Mouse (Mus musculus): ENCODE measurements around the gene Vps26a. TPM values are rescaled to one million over a fixed set of nuclear protein-coding genes. Genes with fewer than 3 reads are reported as not detected.

The Vps26a gene
- 79.8 and 83.2 TPM in 2 replicates for polyA plus RNA-seq (2016; fragmentation: Nextera tagmentation; extraction: Ambion mirVana)

DNA sequence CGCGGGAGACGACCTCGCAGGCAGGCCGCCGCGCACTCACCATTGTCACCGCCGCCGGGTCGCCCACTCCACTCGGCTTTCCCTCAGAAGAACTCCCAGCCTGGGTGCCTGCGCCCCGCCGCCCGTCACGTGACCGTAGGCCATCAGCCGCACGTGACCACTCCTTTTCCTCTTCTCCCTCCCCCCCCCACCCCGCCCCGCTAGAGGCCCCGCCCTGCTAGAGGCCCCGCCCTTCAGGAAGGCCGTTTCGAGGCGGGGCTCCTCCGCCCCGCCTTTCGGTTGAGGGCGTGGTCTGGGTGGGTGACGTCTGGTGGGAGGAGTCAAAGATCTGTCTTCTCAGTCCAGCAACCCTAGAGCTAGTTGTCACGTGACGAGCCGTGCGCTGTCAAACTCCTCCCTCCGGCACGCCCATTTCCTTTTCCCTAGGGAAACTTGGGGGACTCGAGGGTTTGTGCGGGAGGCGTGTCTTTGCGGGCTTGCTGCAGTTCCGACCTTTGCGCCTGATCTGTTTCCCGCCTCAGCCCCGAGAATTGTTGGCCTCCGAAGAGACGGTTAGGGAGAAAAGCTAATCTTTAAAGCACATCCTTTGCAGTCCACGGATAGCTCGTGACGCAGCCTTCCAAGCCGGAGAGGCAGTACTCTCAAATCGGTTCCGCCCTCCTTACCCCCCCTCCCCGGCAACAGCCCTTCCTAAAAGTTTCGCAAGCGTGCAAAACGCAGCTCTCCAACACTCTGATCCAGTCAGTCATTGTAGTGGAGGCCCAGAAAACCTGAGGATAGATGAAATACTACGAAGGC is at the start of gene Vps26a:
Vps26a (minus strand) TSS at position 188 of the 798 bp plus-strand sequence.
- H3K9ac ChIP-seq, result peak within 1 kb of the TSS; percentile 85
- H3K9me3 ChIP-seq (replicated peaks), result no peaks in the 10 kb centered on the region
- no peaks in the 10 kb centered on the region for H3K36me3 ChIP-seq
- under 1% methylated on average over 59 of the region's 59 CpGs for WGBS
- H3K27ac ChIP-seq, result peak within 1 kb of the TSS; percentile 87
- no peaks in the 10 kb centered on the region for H3K27me3 ChIP-seq
- peak within 1 kb of the TSS; percentile 61 for H3K4me2 ChIP-seq (replicated peaks)
- peak; percentile 93 for ATAC-seq (ENCODE audit: low FRiP score)
- peaks cover 6% of the 10 kb centered on the region for H3K4me1 ChIP-seq
- H3K4me3 ChIP-seq, result peak within 1 kb of the TSS; percentile 87

DNA sequence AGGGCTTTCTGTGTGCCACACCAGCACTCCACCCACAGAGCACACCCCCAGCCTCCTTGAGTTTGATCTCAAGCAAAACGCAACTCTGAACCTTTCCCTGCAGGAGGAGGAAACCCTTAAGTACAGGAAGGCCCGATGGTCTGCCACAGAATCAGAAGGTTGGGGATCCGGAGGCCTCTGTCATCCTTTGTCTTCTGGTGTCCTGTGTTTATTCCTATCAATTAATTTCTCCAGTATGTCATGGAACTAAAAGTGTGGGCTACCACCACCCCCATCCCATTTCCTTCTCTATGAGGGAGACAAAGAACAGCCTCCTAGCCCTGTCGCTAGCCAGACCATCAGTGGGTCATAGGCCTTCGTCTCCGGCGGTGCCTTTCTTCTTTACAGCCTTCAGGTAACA is 47.9 kb upstream of the Vps26a start:
- 80% methylated on average over 7 of the region's 7 CpGs for WGBS
- Histone ChIP-seq H3K4me3 (no peak overlapping the region), H3K4me1 (no peaks in the 10 kb centered on the region), H3K4me2 (replicated peaks) (no peak overlapping the region), H3K27ac (no peak overlapping the region), H3K9me3 (replicated peaks) (no peaks in the 10 kb centered on the region), H3K9ac (no peak overlapping the region), H3K27me3 (no peaks in the 10 kb centered on the region), H3K36me3 (no peaks in the 10 kb centered on the region)
- no peak for ATAC-seq (ENCODE audit: low FRiP score)

DNA sequence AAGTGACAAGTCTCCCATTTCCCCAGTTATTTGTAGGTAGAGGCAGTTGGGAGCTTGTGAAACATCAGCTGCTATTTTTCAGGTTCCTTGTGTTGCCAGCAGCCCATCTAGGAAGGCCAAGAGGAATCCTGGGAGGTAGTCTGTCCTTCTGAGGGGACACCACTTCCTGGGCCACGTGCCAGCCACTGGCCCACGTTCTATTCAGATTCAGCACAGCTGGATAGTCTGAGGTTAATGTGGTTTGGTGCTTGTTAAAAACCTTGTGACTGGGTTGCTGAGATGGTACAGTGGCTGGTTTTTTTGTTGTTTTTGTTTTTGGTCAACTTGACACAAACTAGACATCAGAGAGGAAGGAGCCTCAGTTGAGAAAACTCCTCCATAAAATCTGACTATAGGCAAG is 46.2 kb upstream of the Vps26a start:
- ATAC-seq (ENCODE audit: low FRiP score), result no peak
- Histone ChIP-seq H3K27me3 (no peaks in the 10 kb centered on the region), H3K36me3 (no peaks in the 10 kb centered on the region), H3K4me2 (replicated peaks) (no peak overlapping the region), H3K9ac (no peak overlapping the region), H3K27ac (no peak overlapping the region), H3K9me3 (replicated peaks) (no peaks in the 10 kb centered on the region), H3K4me1 (no peaks in the 10 kb centered on the region), H3K4me3 (no peak overlapping the region)
- WGBS, result 47% methylated on average over 2 of the region's 2 CpGs

DNA sequence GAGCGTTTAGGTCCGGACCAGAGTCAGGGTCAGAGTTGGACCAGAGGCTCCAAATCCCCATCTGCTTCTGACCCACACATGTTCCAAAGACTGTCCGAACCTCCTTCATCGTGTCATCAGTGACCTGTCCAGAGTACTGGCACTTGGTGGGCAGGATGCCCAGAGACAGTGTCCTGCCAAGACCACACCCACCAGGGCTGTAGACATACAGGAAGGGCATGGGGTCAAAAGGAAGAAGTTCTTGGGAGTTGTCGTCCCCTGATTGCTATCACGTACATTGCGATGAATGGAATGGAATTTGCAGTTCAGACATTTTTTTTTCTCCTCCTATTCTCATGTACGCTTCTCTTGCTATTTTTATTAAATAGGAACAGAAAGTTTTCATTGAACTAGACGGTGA is 43.6 kb upstream of the Vps26a start:
- Histone ChIP-seq H3K27ac (no peak overlapping the region), H3K27me3 (no peaks in the 10 kb centered on the region), H3K9ac (no peak overlapping the region), H3K4me2 (replicated peaks) (no peak overlapping the region), H3K4me3 (no peak overlapping the region), H3K36me3 (no peaks in the 10 kb centered on the region), H3K4me1 (no peaks in the 10 kb centered on the region), H3K9me3 (replicated peaks) (no peaks in the 10 kb centered on the region)
- 87% methylated on average over 9 of the region's 9 CpGs for WGBS
- ATAC-seq (ENCODE audit: low FRiP score), result no peak

DNA sequence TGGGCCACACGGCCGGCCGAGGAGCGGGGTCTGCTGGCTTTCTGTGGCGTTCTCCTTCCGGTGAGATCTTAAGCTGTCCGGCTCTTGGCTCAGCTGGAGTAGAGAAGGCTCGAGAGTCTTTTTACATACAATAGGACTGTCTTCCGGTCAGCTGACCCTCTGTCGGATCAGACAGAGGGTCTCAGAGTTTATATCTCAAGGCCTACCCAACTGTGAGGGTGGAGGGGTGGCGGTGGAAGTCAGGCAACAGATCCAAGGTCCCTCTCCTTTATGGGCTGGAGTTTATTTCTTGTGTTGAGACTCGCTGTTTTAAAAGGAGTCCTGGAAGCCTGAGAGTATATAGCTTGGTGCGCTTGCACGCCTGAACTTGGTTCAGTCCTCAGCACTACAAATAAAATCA is 40.7 kb upstream of the Vps26a start, which contains the start of gene Srgn:
Srgn (minus strand) TSS at position 101 of the 400 bp plus-strand sequence.
- H3K36me3 ChIP-seq, result no peaks in the 10 kb centered on the region
- no peaks in the 10 kb centered on the region for H3K27me3 ChIP-seq
- no peak for ATAC-seq (ENCODE audit: low FRiP score)
- 86% methylated on average over 14 of the region's 14 CpGs for WGBS
- no peaks in the 10 kb centered on the region for H3K4me1 ChIP-seq
- H3K4me2 ChIP-seq (replicated peaks), result no peak within 1 kb of the TSS
- no peaks in the 10 kb centered on the region for H3K9me3 ChIP-seq (replicated peaks)
- H3K27ac ChIP-seq, result no peak within 1 kb of the TSS
- H3K4me3 ChIP-seq, result no peak within 1 kb of the TSS
- no peak within 1 kb of the TSS for H3K9ac ChIP-seq

DNA sequence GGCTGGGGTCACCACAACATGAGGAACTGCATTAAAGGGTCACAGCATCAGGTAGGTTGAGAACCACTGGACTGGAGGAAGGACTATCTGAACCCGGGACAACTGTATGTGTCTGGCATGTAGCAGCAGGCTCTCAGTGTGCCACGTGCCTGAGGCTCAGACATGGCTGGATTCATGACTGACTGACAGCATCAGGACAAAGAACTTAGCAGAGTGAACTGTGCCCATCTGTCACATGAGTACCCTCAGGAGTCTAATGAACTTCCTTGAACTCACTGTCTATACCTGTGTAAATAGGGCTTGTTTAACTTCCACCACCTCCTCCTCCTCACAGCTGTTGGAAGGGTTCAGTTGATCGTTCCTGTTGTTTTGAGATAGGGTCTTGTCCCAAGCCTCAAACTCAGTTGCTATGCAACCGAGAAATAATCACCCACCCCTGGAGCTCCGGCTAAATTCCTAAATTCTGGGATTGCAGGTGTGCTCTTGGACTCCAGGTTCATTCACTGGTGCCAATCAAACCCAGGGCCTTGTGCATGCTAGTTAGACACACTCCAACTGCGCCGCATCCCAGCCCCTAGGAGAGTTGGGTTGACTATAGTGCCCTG is 35.8 kb upstream of the Vps26a start:
- Histone ChIP-seq H3K4me2 (replicated peaks) (no peak overlapping the region), H3K9me3 (replicated peaks) (no peaks in the 10 kb centered on the region), H3K9ac (no peak overlapping the region), H3K27me3 (no peaks in the 10 kb centered on the region), H3K4me3 (no peak overlapping the region), H3K36me3 (no peaks in the 10 kb centered on the region), H3K4me1 (no peaks in the 10 kb centered on the region), H3K27ac (no peak overlapping the region)
- ATAC-seq (ENCODE audit: low FRiP score), result no peak
- WGBS, result 77% methylated on average over 7 of the region's 7 CpGs

DNA sequence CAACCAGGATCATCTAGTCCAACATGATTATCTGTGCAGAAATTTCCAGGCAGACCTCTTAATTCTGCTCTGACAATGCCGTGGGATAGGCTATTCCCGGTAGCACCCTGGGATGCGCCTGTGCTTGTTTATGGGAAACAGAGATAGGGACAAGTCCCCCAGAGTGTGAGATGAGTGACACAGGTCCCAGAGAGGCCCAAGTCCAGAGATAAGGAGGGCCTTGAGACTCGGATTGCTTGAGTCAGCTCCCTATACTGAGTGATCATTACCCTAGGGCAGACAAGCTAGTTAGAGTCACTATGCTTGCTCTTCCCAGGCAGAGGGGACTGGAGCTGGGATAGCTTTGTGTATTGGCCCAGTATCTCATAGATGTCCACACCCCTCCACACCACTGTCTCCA is 35.2 kb upstream of the Vps26a start:
- 59% methylated on average over 4 of the region's 4 CpGs for WGBS
- no peaks in the 10 kb centered on the region for H3K4me1 ChIP-seq
- no peak overlapping the region for H3K4me2 ChIP-seq (replicated peaks)
- no peak for ATAC-seq (ENCODE audit: low FRiP score)
- no peak overlapping the region for H3K27ac ChIP-seq
- H3K36me3 ChIP-seq, result no peaks in the 10 kb centered on the region
- no peaks in the 10 kb centered on the region for H3K9me3 ChIP-seq (replicated peaks)
- no peak overlapping the region for H3K9ac ChIP-seq
- H3K4me3 ChIP-seq, result no peak overlapping the region
- no peaks in the 10 kb centered on the region for H3K27me3 ChIP-seq

DNA sequence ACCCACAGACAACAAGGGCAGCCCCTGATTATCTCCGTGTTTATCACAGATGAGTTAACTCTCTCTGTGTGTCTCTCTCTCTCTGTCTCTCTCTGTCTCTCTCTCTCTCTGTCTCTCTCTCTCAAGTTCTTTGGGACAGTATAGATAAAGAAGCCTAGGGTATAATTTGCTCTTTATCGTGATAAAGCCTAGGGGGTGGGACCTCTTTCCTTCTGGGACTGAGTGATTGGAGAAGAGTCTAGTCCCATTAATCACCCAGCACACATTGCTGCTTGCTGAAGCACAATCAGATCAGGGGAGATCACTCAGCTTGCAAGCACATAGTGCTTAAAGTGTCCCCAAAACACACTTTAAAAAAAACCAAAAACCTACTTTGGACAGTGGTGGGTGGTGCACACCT is 34.3 kb upstream of the Vps26a start:
- Histone ChIP-seq H3K27me3 (no peaks in the 10 kb centered on the region), H3K27ac (no peak overlapping the region), H3K4me2 (replicated peaks) (no peak overlapping the region), H3K36me3 (no peaks in the 10 kb centered on the region), H3K4me3 (no peak overlapping the region), H3K9ac (no peak overlapping the region), H3K4me1 (no peaks in the 10 kb centered on the region), H3K9me3 (replicated peaks) (no peaks in the 10 kb centered on the region)
- WGBS, result 74% methylated on average over 2 of the region's 2 CpGs
- no peak for ATAC-seq (ENCODE audit: low FRiP score)

DNA sequence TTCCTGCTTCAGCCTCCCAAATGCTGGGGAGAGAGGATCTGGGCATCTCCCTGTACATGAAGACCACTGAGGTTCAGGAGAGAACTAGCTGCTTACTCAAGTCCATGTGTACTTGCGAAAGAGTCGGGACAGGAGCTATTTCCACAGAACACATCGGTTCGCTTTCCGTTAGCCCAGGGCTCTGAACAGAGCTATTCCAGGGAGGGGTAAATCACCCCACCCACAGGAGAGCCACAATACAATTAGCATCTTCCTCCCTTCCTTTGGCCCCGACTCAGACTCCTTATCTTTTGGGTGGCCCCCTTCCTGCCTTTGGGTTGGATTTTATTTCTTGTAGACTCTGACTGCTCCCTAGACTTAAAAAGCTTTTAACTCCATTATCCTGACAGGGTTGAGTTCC is 30.9 kb upstream of the Vps26a start:
- H3K4me3 ChIP-seq, result no peak overlapping the region
- H3K9me3 ChIP-seq (replicated peaks), result no peaks in the 10 kb centered on the region
- H3K9ac ChIP-seq, result no peak overlapping the region
- H3K4me2 ChIP-seq (replicated peaks), result no peak overlapping the region
- no peaks in the 10 kb centered on the region for H3K4me1 ChIP-seq
- no peak for ATAC-seq (ENCODE audit: low FRiP score)
- no peak overlapping the region for H3K27ac ChIP-seq
- no peaks in the 10 kb centered on the region for H3K36me3 ChIP-seq
- WGBS, result 87% methylated on average over 6 of the region's 6 CpGs
- no peaks in the 10 kb centered on the region for H3K27me3 ChIP-seq

DNA sequence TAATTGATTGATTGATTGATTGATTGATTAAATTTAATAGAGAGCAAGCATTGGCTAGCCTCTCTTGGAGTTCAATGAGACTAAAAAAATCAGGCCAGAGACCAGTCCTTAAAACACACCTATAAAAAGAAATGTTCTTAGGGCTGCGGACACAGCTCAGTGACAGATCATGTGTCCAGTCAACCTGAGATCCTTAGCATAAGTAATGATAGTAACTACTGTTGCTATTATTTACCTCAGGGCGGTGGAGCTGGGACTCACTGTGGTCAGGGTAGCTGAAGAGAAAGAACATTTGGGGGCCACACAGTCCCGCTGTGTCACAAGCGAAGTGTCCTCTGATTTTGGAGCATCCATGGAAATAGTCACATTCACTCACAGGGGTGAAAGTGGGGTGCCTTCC is 26.2 kb upstream of the Vps26a start:
- no peak for ATAC-seq (ENCODE audit: low FRiP score)
- Histone ChIP-seq H3K4me3 (no peak overlapping the region), H3K36me3 (no peaks in the 10 kb centered on the region), H3K4me1 (no peaks in the 10 kb centered on the region), H3K9me3 (replicated peaks) (no peaks in the 10 kb centered on the region), H3K4me2 (replicated peaks) (no peak overlapping the region), H3K27ac (no peak overlapping the region), H3K9ac (no peak overlapping the region), H3K27me3 (0 out of 2 replicates have a peak, but pooled peaks cover 5% of the 10 kb centered on the region)
- 92% methylated on average over 4 of the region's 4 CpGs for WGBS

DNA sequence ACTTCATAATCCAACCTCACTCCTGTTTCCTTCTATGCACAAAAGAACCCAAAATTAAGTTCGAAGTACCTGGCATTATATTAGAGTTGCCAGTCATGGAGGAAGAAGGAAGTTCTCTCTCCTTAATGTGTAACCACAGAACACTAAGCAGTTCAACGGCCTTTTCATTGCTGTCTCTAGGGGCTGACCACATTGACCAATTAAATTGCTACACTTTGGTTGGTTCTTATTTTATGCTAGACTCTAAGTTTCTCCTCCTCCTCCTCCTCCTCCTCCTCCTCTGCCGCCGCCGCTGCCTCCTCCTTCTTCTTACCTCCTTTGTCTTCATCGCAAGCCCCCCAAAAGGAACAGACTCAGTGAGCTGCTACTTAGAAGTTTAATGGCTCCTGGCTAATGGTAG is 24.9 kb upstream of the Vps26a start:
- H3K27me3 ChIP-seq, result peaks cover 14% of the 10 kb centered on the region
- no peak overlapping the region for H3K4me3 ChIP-seq
- H3K27ac ChIP-seq, result no peak overlapping the region
- H3K4me2 ChIP-seq (replicated peaks), result no peak overlapping the region
- H3K4me1 ChIP-seq, result no peaks in the 10 kb centered on the region
- 79% methylated on average over 6 of the region's 6 CpGs for WGBS
- ATAC-seq (ENCODE audit: low FRiP score), result no peak
- H3K9me3 ChIP-seq (replicated peaks), result no peaks in the 10 kb centered on the region
- no peak overlapping the region for H3K9ac ChIP-seq
- H3K36me3 ChIP-seq, result no peaks in the 10 kb centered on the region

DNA sequence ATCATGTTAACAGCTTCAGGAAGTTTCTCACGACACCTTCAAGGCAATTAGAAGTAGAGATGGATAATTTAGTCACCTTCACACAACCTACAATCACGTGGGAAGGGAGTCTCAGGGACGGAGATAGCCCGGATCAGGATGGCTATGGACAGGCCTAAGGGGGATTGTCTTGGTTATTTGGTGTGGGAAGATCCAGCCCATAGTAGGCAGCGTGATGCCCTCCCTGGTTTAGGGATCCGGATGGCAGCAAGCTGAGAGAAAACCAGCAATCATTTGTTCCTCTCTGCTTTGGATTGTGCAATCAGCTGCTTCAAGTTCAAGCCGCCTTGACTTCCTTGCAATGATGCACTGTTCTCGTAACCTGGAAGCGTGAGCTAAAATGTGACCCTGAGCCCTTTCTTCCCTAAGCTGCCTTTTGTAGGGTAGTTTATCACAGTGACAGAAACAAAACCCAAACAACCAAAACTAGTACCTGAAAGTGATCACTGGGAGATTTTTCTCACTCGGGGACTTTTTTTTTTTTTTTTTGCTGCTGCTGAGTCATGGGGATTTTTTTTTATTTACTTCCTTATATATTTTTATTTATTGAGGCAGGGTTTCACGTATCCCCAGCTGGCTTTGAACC is 22.5 kb upstream of the Vps26a start:
- WGBS, result 69% methylated on average over 11 of the region's 11 CpGs
- no peaks in the 10 kb centered on the region for H3K9me3 ChIP-seq (replicated peaks)
- ATAC-seq (ENCODE audit: low FRiP score), result no peak
- no peak overlapping the region for H3K9ac ChIP-seq
- peaks cover 14% of the 10 kb centered on the region for H3K27me3 ChIP-seq
- H3K4me1 ChIP-seq, result no peaks in the 10 kb centered on the region
- no peaks in the 10 kb centered on the region for H3K36me3 ChIP-seq
- no peak overlapping the region for H3K4me2 ChIP-seq (replicated peaks)
- no peak overlapping the region for H3K27ac ChIP-seq
- no peak overlapping the region for H3K4me3 ChIP-seq
